ENCODE assay signal across 31 mouse cellular contexts in genomic region chr9:38772768-38773167, GRCm38 (mm10). TPM values are rescaled to one million over a fixed set of nuclear protein-coding genes. Genes with fewer than 3 reads are reported as not detected.
"Had no signal": no experiment of that assay in that cellular context is flagged by ENCODE, and none has a peak within 500 bp of the region (broad histone marks: within the 10 kb centered on the region; RNA-seq: fewer than 3 reads in every experiment).

Gene Olfr921 (plus strand): TSS chr9:38773068.

- H3K4me1 ChIP-seq: limb, embryonic 10.5 days; limb, embryonic 12.5 days; limb, embryonic 13.5 days; limb, embryonic 15.5 days; liver, embryonic 12.5 days; liver, embryonic 13.5 days; liver, embryonic 15.5 days; lung, embryonic 15.5 days; megakaryocyte, embryonic 14.5 days; midbrain, embryonic 10.5 days; midbrain, embryonic 12.5 days; midbrain, embryonic 13.5 days; midbrain, embryonic 15.5 days; neural tube, embryonic 12.5 days had no signal

- H3K27me3 ChIP-seq: limb, embryonic 12.5 days; limb, embryonic 13.5 days; limb, embryonic 15.5 days; liver, embryonic 12.5 days; liver, embryonic 13.5 days; liver, embryonic 15.5 days; lung, embryonic 15.5 days; megakaryocyte, embryonic 14.5 days; midbrain, embryonic 12.5 days; midbrain, embryonic 13.5 days; midbrain, embryonic 15.5 days; neural tube, embryonic 12.5 days had no signal

- H3K4me2 ChIP-seq: limb, embryonic 12.5 days; limb, embryonic 13.5 days; limb, embryonic 15.5 days; liver, embryonic 11.5 days; liver, embryonic 12.5 days; liver, embryonic 13.5 days; liver, embryonic 15.5 days; lung, embryonic 14.5 days; lung, embryonic 15.5 days; midbrain, embryonic 11.5 days; midbrain, embryonic 12.5 days; midbrain, embryonic 13.5 days; midbrain, embryonic 15.5 days; neural tube, embryonic 12.5 days had no signal

- ATAC-seq: liver, embryonic 12.5 days; liver, postnatal 0 days; lung, postnatal 0 days; midbrain, embryonic 13.5 days; midbrain, embryonic 15.5 days; midbrain, embryonic 16.5 days had no signal

- H3K4me3 ChIP-seq: limb, embryonic 10.5 days; limb, embryonic 12.5 days; limb, embryonic 13.5 days; limb, embryonic 15.5 days; liver, embryonic 12.5 days; liver, embryonic 13.5 days; liver, embryonic 15.5 days; lung, embryonic 15.5 days; megakaryocyte, embryonic 14.5 days; midbrain, embryonic 10.5 days; midbrain, embryonic 12.5 days; midbrain, embryonic 13.5 days; midbrain, embryonic 15.5 days; myocyte; neural tube, embryonic 12.5 days had no signal

- H3K27ac ChIP-seq: limb, embryonic 10.5 days; limb, embryonic 12.5 days; limb, embryonic 13.5 days; limb, embryonic 15.5 days; liver, embryonic 12.5 days; liver, embryonic 13.5 days; liver, embryonic 14.5 days; liver, embryonic 15.5 days; lung, embryonic 15.5 days; macrophage; midbrain, embryonic 10.5 days; midbrain, embryonic 12.5 days; midbrain, embryonic 13.5 days; midbrain, embryonic 15.5 days; neural tube, embryonic 12.5 days had no signal

- H3K9ac ChIP-seq: limb, embryonic 12.5 days; limb, embryonic 13.5 days; limb, embryonic 15.5 days; liver, embryonic 12.5 days; liver, embryonic 13.5 days; liver, embryonic 14.5 days; liver, embryonic 15.5 days; liver, postnatal 0 days; lung, embryonic 14.5 days; lung, embryonic 15.5 days; midbrain, embryonic 12.5 days; midbrain, embryonic 13.5 days; midbrain, embryonic 15.5 days; neural tube, embryonic 12.5 days had no signal

- H3K9me3 ChIP-seq: limb, embryonic 10.5 days; limb, embryonic 12.5 days; limb, embryonic 13.5 days; limb, embryonic 15.5 days; liver, embryonic 12.5 days; liver, embryonic 13.5 days; liver, embryonic 15.5 days; lung, embryonic 15.5 days; megakaryocyte, embryonic 14.5 days; midbrain, embryonic 10.5 days; midbrain, embryonic 12.5 days; midbrain, embryonic 13.5 days; midbrain, embryonic 15.5 days; neural tube, embryonic 12.5 days had no signal

- H3K36me3 ChIP-seq: limb, embryonic 10.5 days; limb, embryonic 12.5 days; limb, embryonic 13.5 days; limb, embryonic 15.5 days; liver, embryonic 12.5 days; liver, embryonic 13.5 days; liver, embryonic 15.5 days; lung, embryonic 15.5 days; midbrain, embryonic 10.5 days; midbrain, embryonic 12.5 days; midbrain, embryonic 13.5 days; midbrain, embryonic 15.5 days; neural tube, embryonic 12.5 days had no signal

RNA-seq across cellular contexts. Expression of gene Olfr921, which starts in this region (rescaled TPM):
- polyA plus RNA-seq: limb, embryonic 10.5 days; limb, embryonic 11.5 days; limb, embryonic 12.5 days; limb, embryonic 13.5 days; limb, embryonic 14.5 days; limb, embryonic 15.5 days; liver, adult 2 months; liver, embryonic 11.5 days; liver, embryonic 12.5 days; liver, embryonic 13.5 days; liver, embryonic 14.5 days; liver, embryonic 15.5 days; liver, embryonic 16.5 days; liver, postnatal 0 days; lung, embryonic 14.5 days; lung, embryonic 15.5 days; lung, embryonic 16.5 days; lung, postnatal 0 days; macrophage; midbrain, embryonic 10.5 days; midbrain, embryonic 11.5 days; midbrain, embryonic 12.5 days; midbrain, embryonic 13.5 days; midbrain, embryonic 14.5 days; midbrain, embryonic 15.5 days; midbrain, embryonic 16.5 days; midbrain, postnatal 0 days; myocyte; neural tube, embryonic 11.5 days; neural tube, embryonic 12.5 days had no signal
